Mouse (Mus musculus): ENCODE results near the gene Tnfsf10.

- TF ChIP-seq CTCF (IDR thresholded peaks at IDR 0.05; ENCODE audit: low read depth) (no peak), EP300 (IDR thresholded peaks at IDR 0.05; ENCODE audit: low read depth) (no peak)
Measured at GRCm38 (mm10) chr3:27310973-27311372, 5.9 kb upstream of the Tnfsf10 start.
